Mouse (Mus musculus) T-cell, adult 2 months (primary cell): ENCODE results near the gene Wipi1.
A peak's percentile ranks its signal among the peaks of the same experiment; 100 is the strongest.
"Not testable (repeated sequence)": the region's sequence is repeated elsewhere in the genome, so short reads cannot be mapped to it uniquely, and the experiment has no call there.

Experiments used
- DNase-seq: peaks from one replicate; pipeline ENCODE4 v3.0.0; 2022; ENCODE audit warnings: low spot score

Gene Wipi1

GRCm38 (mm10) chr11:109611303-109612149 is at the start of gene Wipi1:
Gene Wipi1, minus strand, starts transcription at chr11:109611967.
- peak; percentile 95 for DNase-seq

GRCm38 (mm10) chr11:109660526-109660925 is 48.8 kb upstream of the Wipi1 start:
- not testable (repeated sequence) for DNase-seq

DNA sequence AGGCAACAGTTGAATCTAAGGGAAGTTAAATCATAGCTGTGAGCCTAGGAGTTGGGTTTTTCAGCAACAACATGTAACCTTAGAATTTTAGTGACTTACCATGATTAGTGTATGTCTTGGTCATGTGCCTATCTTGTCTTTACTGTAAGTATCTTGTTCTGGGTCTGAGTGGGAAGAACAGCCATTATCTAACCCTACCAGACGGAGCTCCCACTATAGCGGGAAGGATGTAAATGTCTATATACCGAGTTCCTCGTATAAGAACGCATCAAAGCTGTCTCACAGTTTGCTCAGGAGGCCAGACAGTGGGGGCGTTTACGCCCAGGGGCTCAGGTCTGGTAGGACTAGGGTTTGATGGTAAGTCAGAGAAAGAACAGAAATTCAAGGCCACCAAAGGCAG is 44.5 kb upstream of the Wipi1 start:
- no peak for DNase-seq

GRCm38 (mm10) chr11:109654581-109654980 is 42.8 kb upstream of the Wipi1 start:
- no peak for DNase-seq

DNA sequence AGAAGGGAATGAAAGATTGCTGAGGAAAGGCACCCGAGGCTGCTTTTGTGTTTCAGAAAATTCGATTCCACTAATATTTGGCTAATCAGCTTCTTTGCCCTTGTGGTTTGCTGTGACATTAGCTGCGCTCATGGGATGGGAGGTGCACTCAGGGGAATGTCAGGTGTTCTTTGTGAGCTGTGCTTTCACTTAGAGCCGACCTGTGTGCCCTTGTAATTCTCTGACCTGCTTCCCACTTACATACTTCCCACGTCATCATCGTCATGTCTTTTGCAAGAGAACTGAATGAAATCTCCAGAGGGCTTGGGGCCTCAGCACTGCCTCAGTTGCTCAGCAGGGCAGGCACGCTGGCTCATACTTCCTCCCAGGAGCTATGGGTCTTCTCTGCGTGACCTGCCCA is 41.4 kb upstream of the Wipi1 start:
- no peak for DNase-seq

DNA sequence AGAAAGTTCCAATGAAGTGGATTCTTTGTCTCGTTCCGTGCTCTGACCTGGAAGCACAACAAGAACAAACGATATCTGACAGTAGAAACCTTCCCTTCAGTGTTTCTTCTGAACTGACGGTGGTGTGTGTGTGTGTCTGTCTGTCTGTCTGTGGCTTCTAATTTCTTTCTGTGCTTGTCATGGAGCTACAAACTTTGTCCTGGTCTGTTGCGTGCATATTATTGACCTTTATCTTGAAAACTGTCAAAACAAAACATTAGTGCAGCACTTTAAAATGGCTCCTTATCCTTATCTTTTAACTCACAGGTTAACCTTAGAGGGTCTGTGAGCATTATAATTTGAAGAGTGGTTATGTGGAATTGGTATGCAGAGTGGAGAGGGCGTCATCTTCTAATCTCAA is 40.7 kb upstream of the Wipi1 start:
- DNase-seq, result no peak

- peak; percentile 25 for DNase-seq
These were observed 39.8 kb upstream of the Wipi1 start for GRCm38 (mm10) chr11:109651566-109652024.

DNA sequence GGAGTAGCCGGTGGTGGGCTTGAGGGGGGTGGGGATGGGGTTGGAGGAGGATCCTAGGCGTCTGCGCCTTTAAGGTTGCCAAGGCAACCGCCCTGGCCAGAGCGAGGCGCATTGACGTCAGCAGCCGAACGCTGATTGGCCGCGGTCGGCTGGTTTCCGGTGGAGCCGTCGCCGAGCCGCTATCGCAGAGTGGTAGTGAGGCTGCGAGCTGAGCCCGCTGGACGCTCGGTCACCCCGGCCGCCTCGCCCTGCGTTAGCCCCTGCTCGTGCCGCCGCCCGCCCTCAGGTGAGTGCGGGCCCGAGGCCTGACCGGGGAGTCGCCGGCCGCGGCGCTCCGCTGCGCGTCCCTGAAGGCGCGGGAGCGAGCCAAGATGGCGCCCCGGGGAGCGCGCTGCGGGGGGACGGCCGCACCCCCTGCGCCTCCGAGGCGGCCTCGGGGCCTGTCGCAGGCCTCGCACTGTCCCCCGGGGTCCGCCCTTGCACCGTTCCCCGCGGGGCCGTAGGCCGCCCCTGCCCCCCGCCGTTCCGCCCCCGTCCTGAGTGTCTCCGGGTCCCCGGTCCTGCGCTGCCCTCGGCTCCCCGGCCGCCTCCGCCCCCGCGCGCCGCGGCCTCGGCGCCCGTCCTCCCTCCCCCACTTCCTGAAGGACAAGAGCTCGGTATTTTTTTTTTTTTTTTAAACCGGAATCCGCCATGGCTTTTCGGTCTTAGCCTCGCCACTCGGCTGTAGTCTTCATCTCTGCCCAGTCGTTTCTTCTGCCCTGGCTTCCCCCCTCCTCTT is 39.2 kb upstream of the Wipi1 start:
- DNase-seq, result peak; percentile 92

DNA sequence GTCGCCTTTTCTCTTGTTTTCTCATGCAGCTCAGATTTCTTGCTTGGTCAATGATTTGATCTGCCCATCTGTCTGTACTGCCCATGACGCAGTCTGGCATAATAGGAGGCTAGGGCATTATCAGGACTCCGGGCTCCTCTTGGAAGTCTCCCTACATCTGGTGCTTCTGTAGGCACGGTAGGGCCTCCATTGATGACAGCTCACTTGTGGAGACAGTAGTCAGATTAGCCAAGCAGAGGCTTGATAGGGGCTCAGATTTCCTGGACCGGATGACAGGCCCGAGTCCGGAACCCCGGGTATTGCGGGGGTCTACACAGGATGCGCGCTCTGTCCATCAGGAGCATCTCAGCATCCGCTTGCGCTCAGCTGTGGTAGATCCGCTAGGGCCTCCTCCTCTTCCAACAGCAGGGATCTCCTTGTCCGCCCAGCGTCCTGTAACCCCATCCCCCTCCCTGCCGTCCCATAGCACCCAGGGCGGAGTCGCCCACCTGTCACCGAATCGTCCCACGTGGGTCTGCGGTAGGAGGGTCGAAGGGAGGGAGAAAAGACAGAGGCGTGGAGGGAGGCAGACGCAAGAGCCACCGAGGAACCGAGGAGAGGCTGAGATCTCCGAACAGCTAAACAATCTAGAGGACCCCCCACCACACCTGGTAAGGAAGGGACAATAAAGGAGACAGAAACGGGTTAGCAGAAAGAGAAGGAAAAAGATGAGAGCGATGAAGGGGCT is 38.4 kb upstream of the Wipi1 start:
- DNase-seq, result peak; percentile 77

- no peak for DNase-seq
These were observed 37.4 kb upstream of the Wipi1 start, which contains the start of gene Prkar1a for GRCm38 (mm10) chr11:109649206-109649605. Gene Prkar1a, plus strand, starts transcription at chr11:109649405.

DNA sequence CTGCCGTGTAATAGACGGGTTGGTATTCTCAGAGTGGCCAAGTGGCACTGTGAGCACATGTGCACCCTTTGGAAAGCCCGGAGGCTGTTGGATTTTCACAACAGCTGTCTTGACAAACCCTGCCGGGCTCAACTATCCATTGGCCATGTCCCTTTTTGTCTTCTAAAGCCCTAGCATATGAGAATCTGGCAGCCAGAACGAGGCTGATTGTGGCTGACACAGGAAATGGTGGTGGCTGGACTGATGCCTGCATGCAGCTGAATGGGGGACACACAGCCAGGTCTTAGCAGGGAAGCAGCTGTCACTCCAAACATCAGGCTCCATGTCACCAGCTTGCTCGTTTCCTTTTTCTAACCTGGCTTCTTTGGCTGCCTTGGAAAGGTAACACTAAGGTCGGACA is 36.7 kb upstream of the Wipi1 start:
- DNase-seq, result no peak

GRCm38 (mm10) chr11:109641498-109642222 is 29.9 kb upstream of the Wipi1 start:
- DNase-seq, result no peak

DNA sequence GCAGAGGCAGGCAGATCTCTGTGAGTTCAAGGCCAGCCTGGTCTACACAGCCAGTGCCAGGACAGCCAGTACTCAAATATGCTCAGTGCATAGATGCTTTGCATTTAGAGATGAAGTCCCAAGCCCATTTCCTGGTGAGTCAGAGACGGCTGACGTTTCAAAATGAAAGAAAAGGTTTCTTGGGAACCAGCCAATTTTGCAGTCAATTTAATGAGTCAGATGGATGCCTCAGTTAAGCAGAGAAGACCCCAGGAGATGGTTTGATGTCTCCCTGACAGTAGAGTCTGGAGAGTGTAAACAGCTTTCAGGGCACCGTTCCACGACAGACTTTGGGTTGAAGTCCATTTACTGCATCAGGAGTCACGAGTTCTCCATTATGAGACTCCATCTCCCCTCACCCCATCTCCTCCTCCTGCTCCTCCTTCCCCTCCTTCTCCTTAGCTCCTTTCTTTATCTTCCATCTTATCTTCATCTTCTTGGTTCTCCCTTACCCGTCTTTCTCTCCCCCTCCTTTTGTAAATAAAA is 24.2 kb upstream of the Wipi1 start:
- DNase-seq, result no peak

DNA sequence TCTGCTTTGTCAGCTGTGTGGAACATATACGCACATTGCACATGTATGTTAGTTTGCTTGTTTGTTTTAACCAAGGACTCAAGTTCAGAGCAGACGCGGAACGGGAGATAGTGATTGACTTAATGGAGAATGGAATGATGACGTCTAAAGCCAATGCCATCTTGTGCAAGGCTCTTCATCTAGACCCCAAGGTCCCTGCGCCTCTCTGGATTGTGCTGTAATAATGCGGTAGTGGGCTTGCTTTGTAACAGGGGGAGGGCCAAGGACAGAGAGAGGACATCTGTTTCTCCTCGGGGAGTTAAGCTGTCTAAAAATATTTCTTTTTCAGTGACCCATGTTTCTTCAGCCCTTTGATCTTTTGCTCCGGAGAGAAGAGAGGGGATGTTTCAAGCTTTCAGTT is 23.2 kb upstream of the Wipi1 start:
- DNase-seq, result no peak

DNA sequence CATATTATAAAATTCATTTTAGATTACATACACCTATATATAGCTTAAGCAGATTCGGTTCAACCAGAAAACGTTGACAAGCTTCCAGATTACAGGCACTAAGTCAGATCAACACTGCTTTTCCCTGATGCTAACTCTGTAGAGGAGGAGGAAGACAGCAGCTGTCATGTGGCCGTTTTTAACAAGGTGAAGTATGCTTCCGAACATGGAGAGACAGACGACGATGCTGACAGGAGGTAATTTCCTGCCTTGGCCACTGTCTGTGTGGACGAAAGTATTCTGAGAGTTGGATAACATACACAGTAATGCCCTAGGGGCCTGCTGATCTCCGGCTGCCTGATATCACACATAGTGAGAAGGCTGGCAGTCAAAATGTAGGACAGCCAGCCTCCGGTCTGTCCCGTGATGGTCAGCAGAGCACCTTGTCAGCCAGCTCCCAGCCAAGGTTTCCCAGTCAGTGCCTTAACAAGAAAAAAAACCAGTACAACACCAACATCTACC is 17.3 kb upstream of the Wipi1 start:
- DNase-seq, result no peak

DNA sequence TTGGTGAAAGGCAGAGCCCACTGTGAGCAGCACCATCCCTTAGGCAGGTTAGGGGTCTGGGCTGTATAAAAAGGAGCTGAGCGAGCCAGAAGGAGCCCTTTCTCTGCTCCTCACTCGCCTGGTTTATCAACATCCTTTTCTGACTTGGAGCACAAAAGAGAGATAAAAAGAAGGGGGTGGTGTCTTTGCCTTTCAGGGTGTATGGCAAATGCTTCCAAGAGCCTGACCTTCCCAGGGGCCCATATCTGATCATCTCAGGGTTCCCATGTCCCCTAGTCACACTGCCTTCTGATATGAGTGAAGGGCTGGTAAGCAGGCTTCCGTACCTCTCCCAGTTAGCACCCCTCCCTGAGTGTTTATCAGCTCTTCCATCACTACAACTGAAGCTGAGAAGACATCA is 16.3 kb upstream of the Wipi1 start:
- no peak for DNase-seq

GRCm38 (mm10) chr11:109627648-109628047 is 15.9 kb upstream of the Wipi1 start:
- no peak for DNase-seq

GRCm38 (mm10) chr11:109623238-109623637 is 11.5 kb upstream of the Wipi1 start:
- DNase-seq, result no peak

DNA sequence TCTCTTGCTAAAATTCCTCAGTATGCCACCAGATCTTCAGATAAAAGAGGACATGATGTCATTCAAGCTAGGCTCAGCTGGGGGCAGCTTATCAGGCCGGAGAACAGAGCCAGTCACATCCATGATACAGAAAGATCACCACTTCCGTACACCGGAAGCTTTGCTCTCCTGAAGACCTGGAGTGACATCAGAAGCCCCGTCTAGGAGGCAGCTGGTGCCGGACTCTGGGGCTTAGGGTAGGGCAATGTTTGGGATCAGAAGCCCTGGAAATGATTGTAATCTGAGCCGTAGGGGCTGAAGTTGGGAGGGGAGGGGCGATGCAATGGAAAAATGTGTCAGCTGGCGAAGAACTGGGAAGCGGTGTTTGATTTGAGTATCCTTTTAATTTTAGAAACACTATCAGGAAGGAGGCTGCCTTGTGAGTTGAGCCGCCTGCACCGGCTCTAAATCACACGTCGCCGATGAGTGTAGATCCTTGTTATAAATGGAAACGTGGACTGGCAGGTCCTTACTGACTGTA is 10.8 kb upstream of the Wipi1 start:
- no peak for DNase-seq

DNA sequence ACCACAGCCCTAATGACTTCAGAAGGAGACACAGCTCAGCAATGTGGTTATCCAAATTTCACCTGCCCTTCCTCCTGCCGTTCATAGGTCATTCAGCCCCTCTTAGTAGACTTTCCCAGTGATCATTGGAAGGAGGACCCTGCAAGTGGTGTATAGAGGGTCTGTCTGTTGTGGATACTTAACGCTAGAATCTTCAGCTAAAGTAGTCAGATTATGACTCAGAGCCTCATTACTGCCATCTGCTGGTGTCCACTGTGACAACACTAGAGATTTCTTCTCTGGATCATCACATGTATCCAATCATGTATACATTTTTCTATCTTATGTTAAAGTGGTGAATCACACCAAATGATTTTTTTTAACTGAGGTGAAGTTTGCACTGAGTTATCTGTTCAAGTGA is 9.4 kb upstream of the Wipi1 start:
- DNase-seq, result peak; percentile 36

GRCm38 (mm10) chr11:109620356-109620755 is 8.6 kb upstream of the Wipi1 start:
- no peak for DNase-seq
